In the genomic region with DNA sequence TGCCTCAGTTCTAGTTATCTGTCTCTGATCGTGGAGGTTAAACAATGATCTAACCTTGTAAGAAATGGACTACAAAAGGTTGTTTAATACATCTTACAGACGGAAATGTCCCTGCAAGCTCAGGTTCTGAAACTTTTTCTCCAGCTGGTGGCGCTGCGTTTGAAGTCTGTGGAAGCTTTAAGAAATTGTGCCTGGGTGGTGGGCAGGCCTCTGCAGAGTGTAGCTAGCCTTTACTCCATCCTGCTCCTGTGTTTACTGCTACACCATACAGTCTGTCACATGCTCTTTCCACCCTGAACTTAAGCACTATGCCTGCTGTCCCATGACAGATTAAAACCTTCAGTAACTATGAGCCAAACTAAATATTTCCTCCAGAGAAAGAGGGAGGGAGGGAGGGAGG, we compare ENCODE assay signal across 8 mouse cellular contexts. TPM values are rescaled to one million over a fixed set of nuclear protein-coding genes. Genes with fewer than 3 reads are reported as not detected.
A peak's percentile ranks its signal among the peaks of the same experiment; 100 is the strongest.
DNase-seq lines count a peak whose midpoint lies in the region; ATAC-seq and TF ChIP-seq lines count a peak whose summit lies in the region.

No protein-coding gene starts in this region.

- H3K27ac ChIP-seq in liver, adult 2 months (replicated peaks; ENCODE audit: insufficient read depth, low read depth, low read length): no peak overlapping the region
- H3K27ac ChIP-seq in liver, embryonic 12.5 days: no peak overlapping the region
- no peak overlapping the region for H3K27ac ChIP-seq in hindbrain, postnatal 0 days

- no peak overlapping the region for H3K4me2 ChIP-seq in liver, embryonic 12.5 days
- peak overlapping the region; percentile 84 for H3K4me2 ChIP-seq in myocyte (ENCODE audit: low read depth)
- H3K4me2 ChIP-seq in hindbrain, postnatal 0 days (ENCODE audit: low read depth, low read length): no peak overlapping the region

- no peaks in the 10 kb centered on the region for H3K27me3 ChIP-seq in liver, adult 2 months (ENCODE audit: control insufficient read depth, insufficient read depth, low read length)
- H3K27me3 ChIP-seq in liver, embryonic 12.5 days (replicated peaks): no peaks in the 10 kb centered on the region
- no peaks in the 10 kb centered on the region for H3K27me3 ChIP-seq in myocyte (ENCODE audit: control insufficient read depth, insufficient read depth, insufficient read length)
- no peaks in the 10 kb centered on the region for H3K27me3 ChIP-seq in hindbrain, postnatal 0 days (ENCODE audit: insufficient read depth, low read length)

- H3K4me3 ChIP-seq in liver, adult 2 months (ENCODE audit: insufficient read depth, low read depth, low read length): no peak overlapping the region
- H3K4me3 ChIP-seq in liver, embryonic 12.5 days: no peak overlapping the region
- peak overlapping the region; percentile 75 for H3K4me3 ChIP-seq in myocyte
- H3K4me3 ChIP-seq in hindbrain, postnatal 0 days (ENCODE audit: low read length): no peak overlapping the region

- no peak for TF ChIP-seq POLR2A in liver, adult 2 months (IDR thresholded peaks at IDR 0.05; ENCODE audit: extremely low read depth, insufficient read depth, low read length)
- no peak for TF ChIP-seq POLR2A in myocyte (IDR thresholded peaks at IDR 0.05; ENCODE audit: insufficient read length, low read depth)

- ATAC-seq in liver, embryonic 12.5 days: no peak
- ATAC-seq in hindbrain, postnatal 0 days: no peak

- no peaks in the 10 kb centered on the region for H3K36me3 ChIP-seq in liver, adult 2 months (ENCODE audit: control insufficient read depth, insufficient read depth, low read length)
- H3K36me3 ChIP-seq in liver, embryonic 12.5 days: no peaks in the 10 kb centered on the region
- no peaks in the 10 kb centered on the region for H3K36me3 ChIP-seq in myocyte (ENCODE audit: control insufficient read depth, insufficient read depth)
- no peaks in the 10 kb centered on the region for H3K36me3 ChIP-seq in hindbrain, postnatal 0 days (ENCODE audit: insufficient read depth, low read length)

- no peaks in the 10 kb centered on the region for H3K4me1 ChIP-seq in liver, adult 2 months (ENCODE audit: control insufficient read depth, insufficient read depth, low read length)
- H3K4me1 ChIP-seq in liver, embryonic 12.5 days: no peaks in the 10 kb centered on the region
- H3K4me1 ChIP-seq in hindbrain, postnatal 0 days (ENCODE audit: insufficient read depth, low read length): no peaks in the 10 kb centered on the region

- 49% methylated on average over 4 of the region's 4 CpGs for WGBS in liver, adult 2 months
- WGBS in liver, embryonic 12.5 days (ENCODE audit: insufficient replicate concordance): 56% methylated on average over 4 of the region's 4 CpGs
- WGBS in hindbrain, postnatal 0 days: 70% methylated on average over 4 of the region's 4 CpGs

- H3K9ac ChIP-seq in liver, adult 2 months (ENCODE audit: low read depth, low read length): no peak overlapping the region
- no peak overlapping the region for H3K9ac ChIP-seq in liver, embryonic 12.5 days
- H3K9ac ChIP-seq in hindbrain, postnatal 0 days (replicated peaks; ENCODE audit: low read length): no peak overlapping the region

- no peak overlapping the region for H3ac ChIP-seq in myocyte (ENCODE audit: control insufficient read depth, insufficient read length)

- no peaks in the 10 kb centered on the region for H3K79me2 ChIP-seq in liver, adult 2 months (ENCODE audit: control insufficient read depth, insufficient read depth, low read length)
- H3K79me2 ChIP-seq in myocyte (ENCODE audit: control insufficient read depth, insufficient read depth): no peaks in the 10 kb centered on the region

- DNase-seq in liver, adult 2 months (ENCODE audit: extremely low read depth, low read depth, low spot score): peak; percentile 18
- DNase-seq in adrenal gland, postnatal 36 days: peak; percentile 62 to 79
- peak; percentile 23 to 49 for DNase-seq in kidney, adult 8-10 months
- DNase-seq in cerebellum, adult 18-20 months: no peak
- no peak for DNase-seq in layer of hippocampus, adult 11-12 months (ENCODE audit: low spot score)
- DNase-seq in hindbrain, postnatal 0 days (ENCODE audit: low spot score): no peak

- H3K9me3 ChIP-seq in liver, embryonic 12.5 days (replicated peaks): no peaks in the 10 kb centered on the region
- H3K9me3 ChIP-seq in hindbrain, postnatal 0 days (ENCODE audit: low read length): no peaks in the 10 kb centered on the region

- no peak for TF ChIP-seq CTCF in liver, adult 2 months (IDR thresholded peaks at IDR 0.05; ENCODE audit: low read depth, low read length)
- no peak for TF ChIP-seq CTCF in hindbrain, postnatal 0 days (IDR thresholded peaks at IDR 0.05; ENCODE audit: low read depth)

TF ChIP-seq in myocyte, 11 proteins besides CTCF, POLR2A, EP300 and RAD21:
- no peak for TF ChIP-seq REST (IDR thresholded peaks at IDR 0.05; ENCODE audit: insufficient read depth, insufficient read length)
- no peak for TF ChIP-seq POLR2AphosphoS2 (IDR thresholded peaks at IDR 0.05; ENCODE audit: insufficient read length, low read depth)
- no peak for TF ChIP-seq MYOG (IDR thresholded peaks at IDR 0.05; ENCODE audit: control insufficient read depth in 1 of 3, insufficient read depth in 1 of 3, insufficient read length in 2 of 3, low read depth in 2 of 3)
- no peak for TF ChIP-seq TCF12 (IDR thresholded peaks at IDR 0.05; ENCODE audit: insufficient read depth, poor library complexity, severe bottlenecking)
- TF ChIP-seq MAX (IDR thresholded peaks at IDR 0.05; ENCODE audit: low read depth): no peak
- no peak for TF ChIP-seq E2F4 (IDR thresholded peaks at IDR 0.05; ENCODE audit: insufficient read depth)
- no peak for TF ChIP-seq CEBPB (IDR thresholded peaks at IDR 0.05; ENCODE audit: insufficient read depth, poor library complexity, severe bottlenecking)
- no peak for TF ChIP-seq TCF3 (IDR thresholded peaks at IDR 0.05; ENCODE audit: insufficient read length, low read depth)
- no peak for TF ChIP-seq MYOD1 (IDR thresholded peaks at IDR 0.05; ENCODE audit: control insufficient read depth in 1 of 3, insufficient read length in 2 of 3, low read depth in 2 of 3)
- TF ChIP-seq SRF (IDR thresholded peaks at IDR 0.05; ENCODE audit: control insufficient read depth, insufficient read length, low read depth): no peak
- TF ChIP-seq USF1 (IDR thresholded peaks at IDR 0.05; ENCODE audit: low read depth): no peak

RNA-seq across cellular contexts. Expression of a gene that starts 1.9 kb away (rescaled TPM):
- 4.2 and 5.2 TPM in 2 replicates for total RNA-seq in liver, adult 2 months (2014; rRNA removed)
- polyA plus RNA-seq in liver, adult 2 months (2012; rRNA removed): 0.92 and 1.2 TPM in 2 replicates
- polyA plus RNA-seq in liver, embryonic 12.5 days (2016; fragmentation: Nextera tagmentation; extraction: Ambion mirVana): 1.6 TPM in 2 replicates
- total RNA-seq in adrenal gland, postnatal 36 days (2021): 10 to 100 TPM; 13.1 to 16.6 TPM
- 0.90 TPM for polyA plus RNA-seq in myocyte (2012; fragmentation: generic; extraction: Trizol)
- total RNA-seq in hindbrain, postnatal 0 days (2014; rRNA removed): 0.58 and 1.1 TPM in 2 replicates
- 0.63 and 0.74 TPM in 2 replicates for polyA plus RNA-seq in hindbrain, postnatal 0 days (2015; fragmentation: Nextera tagmentation; extraction: Ambion mirVana)

Comparison
In these comparisons a context has a peak if more than half of its experiments do, and no peak if none do; other contexts are left out.
1. DNase-seq: peak in liver, adult 2 months (single experiment), adrenal gland, postnatal 36 days (2 of 2) and kidney, adult 8-10 months (2 of 2); none in cerebellum, adult 18-20 months (0 of 2), layer of hippocampus, adult 11-12 months (single experiment) and hindbrain, postnatal 0 days (single experiment).